In genomic region chr14:22818202-22818530, GRCm38 (mm10) we compare ENCODE assay signal across 25 mouse cellular contexts.
DNase-seq lines count a peak whose midpoint lies in the region; ATAC-seq and TF ChIP-seq lines count a peak whose summit lies in the region.
"Had no signal": no experiment of that assay in that cellular context is flagged by ENCODE, and none has a peak within 500 bp of the region (broad histone marks: within the 10 kb centered on the region; RNA-seq: fewer than 3 reads in every experiment).

No protein-coding gene starts in this region.

- ATAC-seq in kidney, embryonic 16.5 days (ENCODE audit: low FRiP score, low TSS enrichment): no peak
- no peak for ATAC-seq in midbrain, embryonic 11.5 days (ENCODE audit: low FRiP score)
- ATAC-seq in midbrain, embryonic 16.5 days: no peak
- ATAC-seq: activated CD4-positive, CD25-positive, alpha-beta regulatory T cell, adult 4 months; forebrain, embryonic 15.5 days had no signal

- peaks cover 45% of the 10 kb centered on the region for H3K4me1 ChIP-seq in kidney, embryonic 16.5 days (ENCODE audit: insufficient read depth, low read length)
- H3K4me1 ChIP-seq in midbrain, embryonic 11.5 days (ENCODE audit: control insufficient read depth, insufficient read depth, low read length): peaks cover 9% of the 10 kb centered on the region; the same call in 1 of the 2 replicates
- H3K4me1 ChIP-seq in midbrain, embryonic 16.5 days (ENCODE audit: control insufficient read depth, insufficient read depth, low read length): no peaks in the 10 kb centered on the region; the same call in 1 of the 2 replicates

- no peaks in the 10 kb centered on the region for H3K27me3 ChIP-seq in kidney, embryonic 16.5 days (ENCODE audit: insufficient read depth, low read length)
- H3K27me3 ChIP-seq in midbrain, embryonic 11.5 days (ENCODE audit: control insufficient read depth, insufficient read depth, low read length): no peaks in the 10 kb centered on the region; the same call in 1 of the 2 replicates
- H3K27me3 ChIP-seq in midbrain, embryonic 16.5 days (ENCODE audit: control insufficient read depth, insufficient read depth, low read depth, low read length): 0 out of 2 replicates have a peak, but pooled peaks cover 2% of the 10 kb centered on the region
- H3K27me3 ChIP-seq: embryonic facial prominence, embryonic 12.5 days; embryonic facial prominence, embryonic 15.5 days; heart, embryonic 13.5 days; hindbrain, embryonic 12.5 days; hindbrain, embryonic 15.5 days had no signal

- intact Hi-C loops in gastrocnemius, adult 2 months (cut with DNase I): loop anchor here (10.0 kb wide), 1 partner anchor 227 kb away; no protein-coding TSS in a partner anchor

- H3K36me3 ChIP-seq in kidney, embryonic 16.5 days (ENCODE audit: insufficient read depth, low read length): no peaks in the 10 kb centered on the region
- no peaks in the 10 kb centered on the region for H3K36me3 ChIP-seq in midbrain, embryonic 11.5 days (ENCODE audit: control insufficient read depth, insufficient read depth, low read length)
- no peaks in the 10 kb centered on the region for H3K36me3 ChIP-seq in midbrain, embryonic 16.5 days (ENCODE audit: control insufficient read depth, insufficient read depth, low read length)
- H3K36me3 ChIP-seq: embryonic facial prominence, embryonic 12.5 days; embryonic facial prominence, embryonic 15.5 days; forebrain, embryonic 12.5 days; forebrain, embryonic 15.5 days; heart, embryonic 10.5 days; heart, embryonic 13.5 days; hindbrain, embryonic 12.5 days; hindbrain, embryonic 15.5 days had no signal

- H3K4me2 ChIP-seq in kidney, embryonic 16.5 days (replicated peaks; ENCODE audit: low read depth, low read length): no peak overlapping the region
- no peak overlapping the region for H3K4me2 ChIP-seq in midbrain, embryonic 11.5 days
- no peak overlapping the region for H3K4me2 ChIP-seq in midbrain, embryonic 16.5 days (ENCODE audit: low read length)
- H3K4me2 ChIP-seq: embryonic facial prominence, embryonic 12.5 days; embryonic facial prominence, embryonic 15.5 days; forebrain, embryonic 12.5 days; forebrain, embryonic 15.5 days; heart, embryonic 13.5 days; hindbrain, embryonic 12.5 days; hindbrain, embryonic 15.5 days had no signal

- no peak overlapping the region for H3K9ac ChIP-seq in kidney, embryonic 16.5 days (replicated peaks; ENCODE audit: low read length)
- H3K9ac ChIP-seq in midbrain, embryonic 11.5 days (ENCODE audit: low read length): no peak overlapping the region
- H3K9ac ChIP-seq in midbrain, embryonic 16.5 days (ENCODE audit: low read depth, low read length): no peak overlapping the region
- H3K9ac ChIP-seq: embryonic facial prominence, embryonic 12.5 days; embryonic facial prominence, embryonic 15.5 days; forebrain, embryonic 12.5 days; forebrain, embryonic 15.5 days; heart, embryonic 13.5 days; hindbrain, embryonic 12.5 days; hindbrain, embryonic 15.5 days had no signal

- no peak for TF ChIP-seq CTCF in gastrocnemius, adult 2 months (IDR thresholded peaks at IDR 0.05)

- H3K27ac ChIP-seq in gastrocnemius, adult 2 months: peak overlapping the region; percentile 69; the same call in 1 of the 2 replicates
- H3K27ac ChIP-seq in kidney, embryonic 16.5 days (ENCODE audit: low read length): peak overlapping the region; percentile 43
- no peak overlapping the region for H3K27ac ChIP-seq in midbrain, embryonic 11.5 days (ENCODE audit: low read depth, low read length)
- no peak overlapping the region for H3K27ac ChIP-seq in midbrain, embryonic 16.5 days (ENCODE audit: low read length)
- H3K27ac ChIP-seq: embryonic facial prominence, embryonic 12.5 days; embryonic facial prominence, embryonic 15.5 days; forebrain, embryonic 12.5 days; forebrain, embryonic 15.5 days; heart, embryonic 10.5 days; heart, embryonic 13.5 days; hindbrain, embryonic 12.5 days; hindbrain, embryonic 15.5 days had no signal

- no peak for DNase-seq in gastrocnemius, adult 2 months
- no peak for DNase-seq in gastrocnemius, adult 18-20 months (ENCODE audit: low spot score)
- no peak for DNase-seq in kidney, postnatal 10 days
- peak; percentile 60 for DNase-seq in midbrain, embryonic 11.5 days (ENCODE audit: low spot score, missing footprints)
- DNase-seq in thymus, postnatal 10 days (ENCODE audit: low spot score in 2 of 2): no peak
- DNase-seq: adrenal gland, adult 8-10 months; adrenal gland, postnatal 25 days; cerebellum, adult 11 months; cerebellum, adult 2 months; cerebellum, adult 9-11 months; cerebellum, postnatal 25 days; heart, adult 2 months; heart, postnatal 14 days had no signal

- H3K4me3 ChIP-seq in gastrocnemius, adult 2 months: no peak overlapping the region
- H3K4me3 ChIP-seq in kidney, embryonic 16.5 days (ENCODE audit: low read length): no peak overlapping the region
- no peak overlapping the region for H3K4me3 ChIP-seq in midbrain, embryonic 11.5 days (ENCODE audit: low read depth, low read length)
- no peak overlapping the region for H3K4me3 ChIP-seq in midbrain, embryonic 16.5 days (ENCODE audit: low read depth, low read length)
- H3K4me3 ChIP-seq: embryonic facial prominence, embryonic 12.5 days; embryonic facial prominence, embryonic 15.5 days; erythroblast, embryonic 14.5 days; forebrain, embryonic 12.5 days; forebrain, embryonic 15.5 days; heart, adult 2 months; heart, embryonic 10.5 days; heart, embryonic 13.5 days; hindbrain, embryonic 12.5 days; hindbrain, embryonic 15.5 days had no signal

- no peaks in the 10 kb centered on the region for H3K9me3 ChIP-seq in kidney, embryonic 16.5 days (ENCODE audit: low read length)
- H3K9me3 ChIP-seq in midbrain, embryonic 11.5 days (ENCODE audit: control insufficient read depth, low read length): no peaks in the 10 kb centered on the region
- H3K9me3 ChIP-seq in midbrain, embryonic 16.5 days (replicated peaks; ENCODE audit: control insufficient read depth, low read length, poor library complexity, severe bottlenecking): no peaks in the 10 kb centered on the region
- H3K9me3 ChIP-seq: embryonic facial prominence, embryonic 12.5 days; embryonic facial prominence, embryonic 15.5 days; forebrain, embryonic 12.5 days; forebrain, embryonic 15.5 days; heart, embryonic 10.5 days; heart, embryonic 13.5 days; hindbrain, embryonic 12.5 days; hindbrain, embryonic 15.5 days had no signal

- 42% methylated on average over 3 of the region's 3 CpGs for WGBS in kidney, embryonic 16.5 days
- 75% methylated on average over 3 of the region's 3 CpGs for WGBS in midbrain, embryonic 11.5 days
- 59% methylated on average over 3 of the region's 3 CpGs for WGBS in midbrain, embryonic 16.5 days

Comparison
In these comparisons a context has a peak if more than half of its experiments do, and no peak if none do; other contexts are left out.
1. H3K27ac ChIP-seq: peak in gastrocnemius, adult 2 months (single experiment) and kidney, embryonic 16.5 days (single experiment); none in midbrain, embryonic 11.5 days (single experiment) and midbrain, embryonic 16.5 days (single experiment).